Mouse (Mus musculus): Measurements from ENCODE around the gene Abcc8. TPM values are rescaled to one million over a fixed set of nuclear protein-coding genes. Genes with fewer than 3 reads are reported as not detected.
"Not testable (repeated sequence)": the region's sequence is repeated elsewhere in the genome, so short reads cannot be mapped to it uniquely, and the experiment has no call there.

The Abcc8 gene
- 1 to 10 TPM; 3.0 to 6.3 (median 4.2) TPM for total RNA-seq (2022)

DNA sequence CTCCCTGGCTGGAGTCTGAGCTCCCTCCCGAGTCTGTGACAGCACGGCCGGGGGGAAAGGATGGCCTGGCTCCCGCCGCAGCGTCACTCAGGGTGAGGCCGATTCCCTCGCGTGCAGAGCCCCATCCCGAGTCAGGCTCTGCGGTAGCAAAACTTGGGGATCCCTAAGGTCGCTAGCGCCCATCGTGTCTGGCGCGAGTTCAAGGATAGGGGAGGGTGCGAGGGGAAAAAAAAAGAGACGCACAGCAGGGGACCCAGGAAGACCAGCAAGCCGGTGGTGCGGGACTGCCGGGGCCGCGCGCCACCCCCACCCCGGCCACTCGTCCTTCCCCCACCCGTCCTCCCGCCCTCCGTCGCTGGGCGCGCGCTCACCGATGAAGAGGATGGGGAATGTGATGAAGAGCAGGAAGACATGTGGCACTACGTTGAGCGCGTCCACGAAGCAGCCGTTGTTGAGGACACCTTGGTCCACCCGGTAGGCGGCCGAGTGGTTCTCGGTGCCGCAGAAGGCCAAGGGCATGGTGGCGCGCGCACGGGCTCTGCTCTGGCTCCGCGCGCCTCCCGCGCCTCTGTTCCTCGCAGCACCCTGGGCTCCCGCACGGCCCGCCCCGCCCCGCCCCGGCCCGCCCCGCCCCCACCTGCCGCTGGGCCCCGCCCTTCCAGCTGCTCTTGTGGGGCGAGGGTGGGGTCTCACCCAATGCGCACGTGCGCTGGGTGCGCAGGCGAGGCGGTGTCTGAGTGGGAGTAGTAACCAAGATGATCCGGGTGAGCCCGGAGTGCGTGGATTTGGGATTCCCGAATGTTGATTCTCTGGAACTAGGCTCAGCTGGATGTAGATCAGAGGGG is at the start of gene Abcc8:
Gene Abcc8, minus strand, starts transcription at position 603 of the 845 bp plus-strand sequence.
- DNase-seq (ENCODE audit: low spot score in 2 of 2): no peak

DNA sequence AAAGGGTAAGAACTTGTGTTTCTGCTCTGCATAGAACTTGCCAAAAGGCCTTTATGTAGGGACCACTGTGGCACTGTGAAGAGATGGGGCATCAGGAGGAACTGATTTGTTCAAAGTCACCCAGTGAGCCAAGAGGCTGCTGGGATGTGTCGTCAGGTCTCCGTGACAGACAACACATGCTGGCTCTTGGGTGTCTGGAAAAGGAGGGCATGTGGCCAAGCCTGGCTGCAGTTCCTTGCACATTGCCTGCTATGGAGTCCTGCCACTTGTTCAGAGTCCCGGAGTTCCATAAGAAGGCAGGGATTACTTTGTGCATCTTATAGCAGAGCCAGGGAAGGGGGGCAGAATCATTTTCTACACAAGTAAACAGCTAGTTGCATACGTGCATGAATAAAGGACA is 47.1 kb upstream of the Abcc8 start:
- peak; percentile 55 to 65 for DNase-seq (ENCODE audit: low spot score in 2 of 2)

DNA sequence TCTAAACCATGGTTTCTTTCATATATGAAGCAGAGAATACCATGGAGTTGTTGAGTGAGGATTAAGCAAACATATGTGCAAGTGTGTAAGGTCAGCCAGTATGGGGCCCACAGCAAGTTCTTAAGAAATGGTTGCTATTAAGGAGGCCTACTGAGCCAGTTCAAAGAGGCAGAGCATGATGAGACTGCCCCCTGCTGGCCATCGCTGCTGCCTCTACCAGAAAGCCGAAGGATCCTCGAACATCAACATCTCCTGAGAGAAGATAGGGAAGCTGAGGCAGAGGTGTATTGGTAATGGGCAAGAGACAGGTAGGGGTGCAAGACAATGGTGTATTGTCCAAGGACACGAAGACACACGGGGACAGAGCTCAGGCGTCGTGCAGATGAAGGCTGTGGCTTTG is 46.4 kb upstream of the Abcc8 start:
- DNase-seq (ENCODE audit: low spot score in 2 of 2): peak; percentile 28 to 50

DNA sequence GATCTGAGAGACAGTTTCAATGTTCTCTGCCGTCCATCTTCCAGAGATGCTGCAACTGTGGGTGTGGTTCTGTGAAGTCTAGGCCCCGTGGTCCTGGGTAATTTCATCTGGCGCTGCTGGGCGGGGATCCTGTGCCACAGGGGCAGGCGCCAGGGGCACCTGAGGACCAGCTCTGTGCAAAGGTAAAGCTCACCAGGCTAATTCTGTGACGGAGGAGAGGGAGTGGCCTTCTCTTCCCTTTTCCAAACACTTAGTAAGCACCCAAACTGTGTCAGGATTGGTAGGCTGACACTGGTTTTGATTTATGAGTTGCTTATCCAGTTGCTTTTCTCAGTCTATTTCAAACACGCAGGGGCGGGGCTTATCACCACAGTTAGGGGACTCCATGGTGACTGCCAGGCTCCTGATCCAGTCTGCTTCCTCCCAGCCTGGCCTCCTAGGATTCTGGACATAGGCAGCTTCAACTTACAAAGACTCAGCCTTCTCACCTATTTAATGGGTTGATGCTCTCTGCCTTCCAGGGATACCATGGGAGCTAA is 40.8 kb upstream of the Abcc8 start:
- DNase-seq (ENCODE audit: low spot score in 2 of 2): no peak

DNA sequence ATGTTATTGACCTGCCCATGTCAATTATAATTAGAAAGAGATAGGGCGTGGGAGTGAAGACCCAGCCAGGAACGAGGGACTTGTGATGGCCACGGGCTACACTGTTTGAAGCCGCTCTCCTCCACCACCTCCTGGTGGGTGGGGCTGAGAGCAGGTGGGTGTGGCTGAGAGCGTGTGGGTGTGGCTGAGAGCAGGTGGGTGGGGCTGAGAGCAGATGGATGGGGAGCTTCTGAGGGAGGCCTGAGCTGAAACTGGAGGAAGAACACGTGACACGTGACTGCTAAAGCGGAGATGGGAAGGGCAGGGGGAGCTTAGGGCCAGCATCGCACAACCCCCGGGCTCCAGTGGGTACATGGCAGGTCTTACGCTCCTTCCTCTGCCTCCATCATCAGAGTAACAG is 38.6 kb upstream of the Abcc8 start:
- no peak for DNase-seq (ENCODE audit: low spot score in 2 of 2)

DNA sequence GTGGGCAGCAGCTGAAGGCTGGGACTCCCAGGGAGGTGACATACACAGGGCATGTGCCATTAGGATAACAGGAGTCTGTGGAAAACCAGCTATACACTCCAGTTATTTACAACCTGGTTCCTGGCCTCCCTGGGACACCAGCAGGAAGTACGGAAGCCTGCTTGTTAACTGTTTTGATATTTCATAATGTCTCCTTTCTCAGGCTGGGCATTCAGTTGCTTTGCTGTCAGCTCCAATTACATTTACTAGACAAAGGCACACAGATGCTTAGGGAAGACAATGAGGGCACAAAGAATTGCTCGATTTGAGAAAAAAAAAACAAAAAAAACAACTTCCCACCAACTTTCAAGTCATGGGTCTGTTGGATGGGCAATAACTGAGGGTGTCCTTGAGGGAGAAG is 36.6 kb upstream of the Abcc8 start:
- no peak for DNase-seq (ENCODE audit: low spot score in 2 of 2)

DNA sequence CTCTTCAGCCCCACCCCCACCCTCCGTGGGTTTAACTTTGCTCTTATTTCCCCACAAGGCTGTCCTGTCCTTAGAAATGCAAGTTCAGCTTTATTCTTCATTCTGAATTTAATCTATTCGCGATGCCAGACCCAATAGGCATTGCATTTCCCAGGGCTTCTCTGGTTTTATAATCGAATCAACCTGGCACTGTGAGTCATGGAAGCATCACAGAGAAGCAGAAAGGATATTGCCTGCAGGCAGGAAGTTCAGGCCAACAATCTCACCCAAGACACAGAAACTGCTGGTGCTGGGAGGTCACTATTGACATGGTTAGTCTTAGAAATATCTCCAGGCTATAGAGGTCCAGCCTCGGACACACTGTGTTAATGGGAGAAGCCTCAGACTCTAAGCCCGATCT is 30.4 kb upstream of the Abcc8 start:
- no peak for DNase-seq (ENCODE audit: low spot score in 2 of 2)

DNA sequence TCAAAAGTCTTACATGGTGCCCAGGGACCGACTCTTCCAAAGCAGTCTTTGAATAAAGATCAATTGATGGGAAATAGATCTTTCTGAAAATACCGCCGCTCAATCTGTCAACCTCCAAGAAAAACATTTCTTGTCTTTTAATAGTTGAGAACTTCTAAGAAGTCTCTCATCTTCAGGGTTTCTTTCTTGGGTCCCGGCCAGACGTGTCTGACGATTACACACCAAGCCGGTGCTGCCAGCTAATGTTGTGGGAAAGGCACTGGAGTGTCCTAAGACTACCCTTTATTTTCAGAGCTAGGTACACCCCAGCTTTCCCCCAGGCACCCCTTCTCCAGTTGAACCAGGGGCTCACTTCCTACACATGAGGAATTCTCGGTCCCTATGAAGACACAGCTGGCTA is 28.3 kb upstream of the Abcc8 start:
- DNase-seq (ENCODE audit: low spot score in 2 of 2): no peak

DNA sequence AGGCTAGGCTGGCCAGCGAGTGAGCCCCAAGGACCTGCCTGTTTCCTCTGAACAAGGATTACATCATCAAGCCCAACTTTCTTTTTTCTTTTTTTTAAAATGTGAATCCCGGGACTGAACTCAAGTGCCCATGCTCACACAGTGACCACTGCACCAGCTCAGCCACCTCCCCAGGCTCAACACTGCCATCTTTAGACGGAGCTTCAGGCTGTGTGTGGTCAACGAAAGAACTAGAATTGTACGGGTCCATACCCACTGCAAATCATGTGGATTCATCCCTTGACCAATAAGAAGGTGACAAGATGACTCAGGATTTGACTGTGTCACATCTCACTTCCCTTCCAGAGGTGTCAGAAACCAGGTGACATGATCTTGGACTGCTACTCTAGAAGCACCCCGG is 24.9 kb upstream of the Abcc8 start:
- peak; percentile 24 to 41 for DNase-seq (ENCODE audit: low spot score in 2 of 2)

DNA sequence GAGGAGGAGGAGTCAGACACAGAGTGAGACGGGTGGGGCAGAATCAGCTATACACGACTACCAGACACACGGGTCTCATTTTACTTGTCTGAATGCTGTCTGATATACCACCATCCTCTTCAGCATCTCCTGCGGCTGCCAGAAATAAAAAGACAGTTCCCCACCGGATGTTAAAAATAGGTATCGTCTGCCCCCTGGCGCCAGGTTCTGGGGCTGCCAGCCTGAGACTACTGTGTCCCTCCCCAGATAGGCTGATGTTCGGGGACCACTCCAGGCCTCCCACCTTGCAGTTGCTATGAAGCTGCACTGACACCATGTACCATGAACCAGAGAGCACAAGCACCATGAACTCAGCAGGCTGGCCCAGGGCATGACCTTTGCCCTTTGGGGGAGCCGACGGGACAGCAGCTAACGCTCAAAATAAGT is 24.2 kb upstream of the Abcc8 start:
- peak; percentile 63 to 70 for DNase-seq (ENCODE audit: low spot score in 2 of 2)

DNA sequence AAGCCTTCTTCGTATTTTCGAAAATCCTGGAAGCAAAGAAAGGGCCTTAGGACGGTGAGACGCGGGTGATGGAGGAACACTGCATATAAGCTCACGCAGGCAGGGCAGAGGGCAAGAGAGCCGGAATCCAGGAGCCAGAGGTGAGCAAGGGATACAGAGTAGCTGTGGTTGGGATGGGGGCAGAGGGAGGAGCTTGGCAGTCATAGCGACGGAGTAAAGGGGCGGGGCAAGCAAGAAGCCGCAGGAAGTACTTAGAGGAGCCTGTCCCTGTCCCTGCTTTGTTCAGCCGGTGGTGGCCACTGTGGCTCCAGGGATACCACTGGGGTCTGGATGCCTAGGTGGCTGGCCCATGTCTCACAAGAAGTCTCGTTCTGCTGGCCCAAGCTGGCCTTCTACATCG is 21.8 kb upstream of the Abcc8 start:
- no peak for DNase-seq (ENCODE audit: low spot score in 2 of 2)

DNA sequence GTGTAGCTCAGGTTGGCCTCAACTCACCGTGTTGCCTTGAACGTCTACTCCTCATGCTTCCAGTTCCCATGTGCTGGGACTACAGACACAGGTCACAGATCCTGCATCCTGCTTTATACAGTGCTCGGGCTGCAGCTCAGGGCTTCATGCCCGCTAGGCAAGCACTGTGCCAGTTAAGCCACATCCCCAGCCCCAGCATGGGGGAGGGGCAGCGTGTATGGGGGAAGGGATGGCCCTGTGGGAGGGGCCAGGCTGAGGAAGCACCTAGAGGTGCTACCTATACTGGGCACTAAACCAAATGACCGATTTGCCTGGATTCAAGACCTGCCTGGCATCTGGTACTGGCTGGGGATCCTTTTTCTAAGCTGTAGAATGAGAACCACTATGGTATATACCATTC is 20.2 kb upstream of the Abcc8 start:
- no peak for DNase-seq (ENCODE audit: low spot score in 2 of 2)

DNA sequence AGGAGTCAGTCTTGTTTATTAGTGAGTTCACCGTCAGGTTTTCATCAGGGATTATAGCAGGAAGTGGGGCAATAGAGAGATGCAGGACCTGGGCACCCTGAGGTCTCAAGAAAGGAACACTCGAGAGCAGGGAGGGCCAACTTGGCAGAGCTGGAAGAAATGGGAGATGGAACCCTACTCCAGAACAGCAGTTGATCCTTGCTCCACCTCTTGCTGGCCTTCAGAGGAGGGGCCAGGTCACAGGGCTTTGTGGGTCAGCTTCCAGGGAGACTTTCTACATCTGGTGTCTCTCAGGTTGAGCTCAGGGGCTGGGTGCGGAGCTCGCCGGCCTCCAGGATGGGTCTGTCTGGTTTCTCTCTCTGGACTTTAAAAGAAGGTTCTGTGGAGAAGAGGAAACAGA is 15.5 kb upstream of the Abcc8 start:
- DNase-seq (ENCODE audit: low spot score in 2 of 2): peak in 1 of 2 experiments; percentile 24

DNA sequence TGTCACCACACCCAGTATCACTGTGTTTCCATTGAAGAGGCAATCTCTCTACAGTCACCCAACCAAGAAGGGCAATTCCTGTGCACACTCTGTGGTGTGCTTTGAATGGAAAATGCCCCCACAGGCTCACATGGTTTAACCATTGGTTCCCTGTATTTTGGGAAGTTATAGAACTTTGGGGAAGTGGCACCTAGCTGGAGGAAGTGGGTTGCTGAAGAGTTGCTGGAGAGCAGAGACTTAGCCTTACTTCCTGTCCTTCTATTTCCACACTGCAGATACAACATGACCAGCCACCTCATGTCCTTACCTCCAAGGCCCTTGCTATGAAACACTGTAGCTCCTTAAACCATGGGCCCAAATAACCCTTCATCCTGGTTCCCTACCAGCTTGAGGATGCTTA is 4.4 kb upstream of the Abcc8 start:
- DNase-seq (ENCODE audit: low spot score in 2 of 2): no peak

DNA sequence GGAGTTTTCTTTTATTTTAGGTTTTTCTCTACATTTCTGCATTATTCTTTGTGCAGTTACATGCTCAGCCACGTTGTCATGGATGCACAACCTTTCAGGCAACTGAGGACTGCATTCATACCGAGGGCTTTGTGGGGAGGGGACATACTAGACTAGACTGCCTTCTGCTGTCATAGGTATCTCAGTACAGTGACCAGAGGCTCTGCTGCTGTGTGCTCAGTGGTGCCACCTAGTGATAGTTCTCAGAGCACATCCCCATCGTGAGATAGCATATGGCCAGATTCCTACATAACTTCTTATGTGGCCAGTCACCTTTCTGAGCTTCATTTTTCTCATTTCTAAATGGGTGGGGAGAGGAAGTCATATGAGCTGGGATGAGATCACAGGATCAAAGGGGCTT is 1.8 kb upstream of the Abcc8 start:
- DNase-seq (ENCODE audit: low spot score in 2 of 2): no peak

DNA sequence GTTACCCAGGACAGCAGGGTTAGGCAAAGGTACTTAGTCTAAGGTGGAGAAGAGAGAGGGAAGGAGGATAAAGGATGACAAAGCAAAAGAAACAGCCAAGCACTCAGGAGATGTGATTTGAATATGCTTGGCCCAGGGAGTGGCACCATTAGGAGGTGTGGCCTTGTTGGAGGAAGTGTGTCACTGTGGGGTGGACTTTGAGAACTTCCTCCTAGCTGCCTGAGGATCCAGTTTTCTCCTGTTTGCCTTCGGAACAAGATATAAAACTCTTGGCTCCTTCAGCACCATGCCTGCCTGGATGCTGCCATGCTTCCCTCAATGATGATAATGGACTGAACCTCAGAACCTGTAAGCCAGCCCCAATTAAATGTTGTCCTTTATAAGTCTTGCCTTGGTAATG is 10.9 kb downstream of the Abcc8 start:
- DNase-seq (ENCODE audit: low spot score in 2 of 2): not testable (repeated sequence)

DNA sequence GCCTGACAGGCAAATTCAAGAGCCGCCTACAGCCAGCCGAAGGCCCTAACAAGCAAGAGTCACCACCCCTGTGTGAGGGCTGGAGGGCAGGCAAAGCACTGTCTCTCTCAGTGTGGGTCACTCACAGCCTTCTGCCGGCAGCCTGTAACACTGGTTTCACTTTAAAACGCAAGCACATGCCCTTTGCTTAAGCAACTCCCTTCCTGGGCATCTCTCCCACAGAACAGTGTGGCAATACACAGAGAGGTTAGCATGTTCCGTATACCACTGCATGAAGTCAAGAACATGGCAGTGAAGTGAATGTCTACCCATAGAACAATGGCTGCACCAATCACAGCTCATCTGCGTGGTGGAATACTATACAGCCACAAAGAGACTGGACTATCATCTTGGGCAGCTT is 11.4 kb downstream of the Abcc8 start:
- no peak for DNase-seq (ENCODE audit: low spot score in 2 of 2)

DNA sequence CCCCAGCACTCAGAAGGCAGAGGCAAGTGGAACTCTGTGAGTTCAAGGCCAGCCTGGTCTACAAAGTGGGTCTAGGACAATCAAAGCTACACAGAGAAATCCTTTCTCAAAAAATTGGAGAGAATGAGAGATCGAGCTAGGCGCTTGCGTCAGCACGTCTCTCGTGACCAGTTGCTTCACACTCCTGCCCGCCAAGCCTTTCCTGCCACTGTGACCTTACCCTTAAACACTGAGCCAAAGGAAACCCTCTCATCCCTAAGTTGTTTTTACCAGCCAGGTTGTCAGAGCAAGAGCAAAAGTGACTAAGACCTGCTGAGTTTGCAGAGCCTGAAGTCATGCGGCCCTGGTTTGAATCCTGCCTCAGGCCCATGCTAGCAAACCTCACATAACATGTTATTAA is 11.9 kb downstream of the Abcc8 start:
- no peak for DNase-seq (ENCODE audit: low spot score in 2 of 2)

DNA sequence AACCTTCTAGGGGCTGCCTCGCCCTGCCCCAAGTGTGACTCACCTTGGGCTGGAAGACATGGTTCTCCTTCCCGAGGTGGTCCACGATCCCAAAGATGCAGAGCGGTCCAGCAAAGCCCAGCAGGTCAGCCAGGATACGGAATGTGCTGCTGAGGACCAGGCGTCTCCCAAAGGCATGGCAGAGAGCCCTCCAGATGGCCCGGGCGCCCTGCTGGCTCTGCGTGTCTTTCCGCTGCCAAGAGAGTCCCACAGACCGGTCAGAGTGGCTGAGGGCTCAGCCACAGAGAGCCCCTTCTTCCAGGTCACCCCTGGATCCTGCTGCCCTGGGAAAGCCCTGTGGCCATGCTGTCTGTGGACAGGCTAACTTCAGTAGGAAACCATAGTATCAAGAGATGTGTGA is 14.0 kb downstream of the Abcc8 start:
- DNase-seq (ENCODE audit: low spot score in 2 of 2): no peak

DNA sequence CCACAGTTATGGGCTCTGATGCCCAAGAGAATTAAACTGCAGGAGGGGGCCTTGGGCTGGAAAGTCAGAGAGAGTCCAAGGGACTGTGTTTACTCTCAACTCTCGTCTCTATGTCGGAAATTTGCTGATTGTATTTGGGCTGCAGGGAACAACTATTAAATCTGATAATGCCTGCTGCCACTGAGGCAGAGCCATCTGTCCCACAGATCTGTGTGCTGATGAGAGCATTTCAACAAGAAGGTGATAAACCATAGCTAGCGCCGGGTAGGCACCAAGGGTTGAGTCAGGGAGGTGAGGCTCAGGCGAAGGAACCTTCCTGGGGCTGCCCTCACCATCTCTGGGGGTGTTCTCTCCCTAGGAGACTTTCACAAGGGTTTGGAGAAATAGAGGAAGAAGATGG is 17.1 kb downstream of the Abcc8 start:
- no peak for DNase-seq (ENCODE audit: low spot score in 2 of 2)

DNA sequence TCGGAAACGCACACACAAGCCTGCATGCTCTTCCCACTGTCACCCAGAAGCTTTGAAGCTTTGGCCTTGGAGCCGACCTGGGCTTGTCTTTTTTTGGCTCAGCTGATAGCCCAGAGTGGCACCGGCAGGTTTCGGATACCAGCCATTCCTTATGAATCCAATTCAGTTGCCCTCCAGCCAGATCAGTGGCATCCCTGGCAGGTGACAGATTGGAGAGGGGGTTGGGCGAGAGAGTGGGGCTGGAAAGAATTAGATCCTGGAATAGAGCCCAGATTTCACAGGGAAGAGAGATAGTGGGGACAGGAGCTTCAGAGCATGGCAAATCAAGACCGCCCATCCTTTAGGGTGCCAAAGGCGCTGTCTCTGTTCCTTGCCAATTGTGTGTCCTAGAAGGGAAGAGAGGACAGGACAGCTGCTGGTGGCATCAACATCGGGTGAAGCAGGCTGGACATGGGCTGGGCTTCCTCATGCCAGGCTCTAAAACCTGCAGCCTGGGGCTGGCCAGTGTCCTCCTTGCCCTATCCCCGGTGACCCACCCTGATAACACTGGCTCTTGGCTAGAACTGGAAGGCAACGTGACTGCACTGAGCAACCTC is 17.6 kb downstream of the Abcc8 start:
- peak in 1 of 2 experiments; percentile 53 for DNase-seq (ENCODE audit: low spot score in 2 of 2)

DNA sequence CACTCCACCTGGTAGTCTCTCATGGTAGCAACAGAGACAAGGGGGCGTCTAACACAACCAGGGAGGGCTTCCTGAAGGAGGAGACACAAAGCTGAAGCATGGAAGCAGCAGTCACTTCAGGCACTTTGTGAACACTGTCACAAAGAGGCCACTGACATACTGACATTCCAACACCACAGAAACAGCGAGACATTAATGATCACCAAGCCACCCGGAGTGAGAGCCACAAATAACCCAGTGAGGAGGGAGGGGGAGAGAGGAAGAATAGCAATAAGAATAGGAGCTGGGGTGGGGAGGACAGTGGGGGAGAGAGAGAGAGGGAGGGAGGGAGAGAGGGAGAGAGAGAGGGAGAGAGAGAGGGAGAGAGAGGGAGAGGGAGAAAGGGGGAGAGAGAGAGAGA is 18.2 kb downstream of the Abcc8 start:
- DNase-seq (ENCODE audit: low spot score in 2 of 2): no peak

DNA sequence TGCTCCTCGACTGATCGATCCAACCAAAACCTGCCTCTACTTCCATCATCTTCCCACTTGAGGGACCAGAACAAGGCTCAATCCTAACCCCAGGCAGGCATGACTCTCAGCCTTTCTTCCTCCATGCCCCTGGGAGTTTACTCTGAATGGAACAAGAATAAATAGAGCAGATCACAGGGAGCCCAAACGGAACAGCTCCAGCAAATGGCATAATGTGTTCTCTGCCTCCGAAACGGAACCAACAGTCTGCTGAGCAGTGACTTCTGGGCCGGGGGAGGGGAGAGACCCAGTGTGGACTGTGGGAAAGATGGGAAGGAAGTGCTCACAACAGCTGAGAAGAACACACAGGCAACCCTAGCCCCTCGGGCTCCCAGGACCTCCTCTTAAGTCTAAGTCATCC is 22.1 kb downstream of the Abcc8 start:
- no peak for DNase-seq (ENCODE audit: low spot score in 2 of 2)

Measured in gastrocnemius, adult 8-10 months (tissue).